Mouse (Mus musculus) G1E-ER4 (cell line): ENCODE measurements around the gene Wnk4. TPM values are rescaled to one million over a fixed set of nuclear protein-coding genes. Genes with fewer than 3 reads are reported as not detected.

Experiments
- GATA1 ChIP-seq: IDR thresholded peaks from one replicate; pipeline ENCODE4 v1.8.0; 2012; ENCODE audit warnings: low read length, inconsistent platforms
- polyA plus RNA-seq: library from polyadenylated mRNA; stranded (reverse); fragments of >175 nt; gene quantifications from 2 replicates; pipeline ENCODE4 v1.2.3, GENCODE M21; 2012

Gene Wnk4
- polyA plus RNA-seq, result 60.9 and 68.4 TPM in 2 replicates

DNA sequence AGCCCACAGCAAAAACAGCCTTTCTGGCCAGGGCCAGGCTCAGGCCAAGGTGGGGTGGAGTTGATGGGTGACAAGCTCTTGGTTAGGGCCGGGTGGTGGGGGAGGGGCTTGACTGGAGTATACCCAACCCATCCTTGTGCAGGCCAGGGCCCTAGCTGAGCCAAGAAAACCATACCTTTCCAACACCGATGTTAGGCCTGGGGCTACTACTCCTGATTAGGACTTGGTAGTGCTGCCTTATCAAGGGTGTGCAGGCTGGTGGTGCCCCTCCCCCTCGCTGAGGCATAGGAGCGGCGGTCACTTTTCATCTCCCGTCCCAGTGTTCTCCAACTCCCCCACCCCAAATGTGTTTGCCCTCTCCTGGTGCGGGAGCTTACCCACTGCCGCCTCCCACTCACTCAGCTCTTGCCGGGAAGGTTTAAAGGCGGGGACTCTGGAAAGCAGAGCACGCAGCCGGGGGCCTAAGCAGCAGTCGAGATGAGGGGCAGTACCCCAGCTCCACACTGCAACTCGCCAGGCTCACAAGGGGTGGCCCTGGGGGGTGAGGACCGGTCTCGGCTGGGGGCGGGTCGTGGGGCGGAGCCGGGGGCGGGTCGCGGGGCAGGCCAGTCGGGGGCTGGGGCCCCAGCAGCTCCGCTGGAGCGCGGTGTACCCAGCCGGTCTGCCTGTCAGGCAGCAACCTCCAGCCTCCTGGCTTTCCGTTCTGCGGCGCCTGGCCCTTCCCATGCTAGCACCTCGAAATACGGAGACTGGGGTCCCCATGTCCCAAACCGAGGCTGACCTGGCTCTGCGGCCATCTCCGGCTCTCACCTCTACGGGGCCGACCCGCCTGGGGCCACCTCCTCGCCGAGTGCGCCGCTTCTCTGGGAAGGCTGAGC, at the start of gene Wnk4:
Gene Wnk4 (plus strand): TSS at position 620 of the 878 bp plus-strand sequence.
- TF ChIP-seq GATA1, result peak; percentile 29

DNA sequence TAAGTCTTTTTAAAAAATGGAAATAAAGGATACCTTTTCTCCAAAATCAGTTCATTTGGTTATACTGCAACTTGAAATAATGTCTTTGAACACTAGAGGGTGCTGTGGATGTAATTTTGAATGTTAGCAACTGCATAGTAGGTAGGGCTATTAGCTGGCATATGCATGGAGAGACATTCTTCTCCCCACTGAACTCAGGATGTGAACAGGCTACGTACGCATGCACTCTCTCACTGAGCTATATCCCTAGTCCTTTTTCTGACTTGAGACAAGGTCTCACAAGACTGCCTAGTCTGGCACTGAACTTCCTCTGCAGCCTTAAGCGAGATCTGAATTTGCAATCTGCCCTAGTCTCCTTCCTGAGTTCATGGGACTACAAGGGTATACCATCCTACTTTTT, 48.4 kb upstream of the Wnk4 start:
- no peak for TF ChIP-seq GATA1

DNA sequence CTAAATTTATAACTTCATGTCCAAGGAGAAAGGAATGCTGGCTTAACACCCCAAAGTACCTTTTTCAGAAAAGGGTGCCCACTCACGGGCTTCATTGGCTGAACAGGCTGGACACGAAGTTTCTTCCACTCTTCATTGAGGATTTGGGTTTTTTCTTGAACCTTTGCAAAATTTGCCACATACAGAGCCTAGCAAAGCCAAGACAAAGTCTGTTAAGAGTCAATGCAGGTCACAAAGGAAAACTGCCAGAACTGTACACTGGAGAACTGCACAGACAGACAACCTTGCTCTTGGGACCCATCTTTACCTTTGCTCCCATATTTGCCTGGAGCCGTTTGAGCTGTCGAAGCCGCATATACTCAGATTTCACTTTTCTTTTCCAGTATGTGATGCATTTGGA, 43.4 kb upstream of the Wnk4 start:
- TF ChIP-seq GATA1, result no peak

- TF ChIP-seq GATA1, result no peak
These were observed 41.8 kb upstream of the Wnk4 start for GRCm38 (mm10) chr11:101218436-101219055.

DNA sequence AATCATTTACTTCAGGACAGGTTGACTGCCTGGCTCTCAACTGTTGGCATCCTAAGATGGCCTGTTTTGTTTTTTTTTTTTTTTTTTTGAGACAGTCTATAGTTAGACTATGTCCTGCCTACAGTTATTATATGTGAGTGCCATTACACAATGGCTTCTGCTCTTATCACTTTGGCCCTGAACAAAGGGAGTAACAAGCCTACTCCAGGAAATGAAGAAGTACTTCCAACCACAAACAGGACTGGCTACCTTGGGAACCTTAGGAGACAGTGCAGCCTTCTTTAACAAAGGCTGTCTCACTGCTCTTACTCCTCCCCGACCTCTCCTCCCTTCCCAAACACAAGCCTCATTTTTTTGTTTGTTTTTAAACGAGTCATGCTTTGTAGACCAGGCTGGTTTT, 39.5 kb upstream of the Wnk4 start:
- no peak for TF ChIP-seq GATA1

DNA sequence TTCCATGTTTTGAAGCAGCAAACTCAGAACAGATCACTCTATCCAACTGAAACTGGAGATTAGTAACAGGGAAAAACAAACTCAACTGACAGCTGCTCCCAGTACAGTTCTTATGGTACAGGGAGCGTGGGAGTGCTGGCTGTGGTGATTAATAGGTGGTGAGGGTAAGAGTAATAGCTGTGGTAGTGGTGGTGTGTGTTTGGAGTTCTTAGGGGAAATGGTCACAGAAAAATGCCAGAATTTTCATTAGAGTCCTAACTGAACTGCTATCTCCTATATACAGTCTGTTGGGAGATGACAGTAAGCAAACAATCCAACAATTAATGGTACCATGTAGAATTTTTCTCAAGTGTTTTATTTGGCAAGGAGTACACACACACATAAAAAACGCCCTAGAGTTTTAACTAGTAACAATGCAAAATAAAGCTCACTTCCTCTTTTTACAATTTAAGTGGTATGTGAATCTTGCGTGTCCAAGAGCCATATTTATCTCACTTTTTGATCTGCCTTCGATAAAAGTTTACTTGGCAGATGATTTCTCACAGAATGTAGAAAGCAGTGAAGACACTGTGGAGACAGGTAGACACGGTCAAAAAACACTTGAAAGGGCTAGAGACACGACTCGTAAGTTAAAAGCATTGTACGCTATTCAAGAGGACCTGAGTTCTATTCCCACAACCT, 38.9 kb upstream of the Wnk4 start:
- no peak for TF ChIP-seq GATA1

DNA sequence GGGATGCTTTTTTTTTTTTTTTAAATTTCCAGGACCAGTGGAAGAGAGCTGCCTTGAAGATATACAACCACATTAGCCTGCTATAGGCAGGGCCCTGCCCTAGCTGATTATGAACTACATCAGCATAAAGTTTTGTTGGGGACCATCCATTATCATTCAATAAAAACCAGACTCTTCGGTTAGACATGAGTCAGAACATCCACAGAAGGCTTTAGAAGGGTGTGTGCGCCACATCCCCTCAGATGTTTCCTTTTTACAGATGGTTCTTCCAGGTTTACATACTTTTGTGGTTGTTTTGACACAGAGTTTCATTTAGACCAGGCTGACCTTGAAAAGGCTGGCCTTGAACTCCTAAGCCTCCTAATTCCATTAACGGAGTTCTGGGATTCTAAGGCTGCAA, 36.0 kb upstream of the Wnk4 start:
- TF ChIP-seq GATA1, result no peak

DNA sequence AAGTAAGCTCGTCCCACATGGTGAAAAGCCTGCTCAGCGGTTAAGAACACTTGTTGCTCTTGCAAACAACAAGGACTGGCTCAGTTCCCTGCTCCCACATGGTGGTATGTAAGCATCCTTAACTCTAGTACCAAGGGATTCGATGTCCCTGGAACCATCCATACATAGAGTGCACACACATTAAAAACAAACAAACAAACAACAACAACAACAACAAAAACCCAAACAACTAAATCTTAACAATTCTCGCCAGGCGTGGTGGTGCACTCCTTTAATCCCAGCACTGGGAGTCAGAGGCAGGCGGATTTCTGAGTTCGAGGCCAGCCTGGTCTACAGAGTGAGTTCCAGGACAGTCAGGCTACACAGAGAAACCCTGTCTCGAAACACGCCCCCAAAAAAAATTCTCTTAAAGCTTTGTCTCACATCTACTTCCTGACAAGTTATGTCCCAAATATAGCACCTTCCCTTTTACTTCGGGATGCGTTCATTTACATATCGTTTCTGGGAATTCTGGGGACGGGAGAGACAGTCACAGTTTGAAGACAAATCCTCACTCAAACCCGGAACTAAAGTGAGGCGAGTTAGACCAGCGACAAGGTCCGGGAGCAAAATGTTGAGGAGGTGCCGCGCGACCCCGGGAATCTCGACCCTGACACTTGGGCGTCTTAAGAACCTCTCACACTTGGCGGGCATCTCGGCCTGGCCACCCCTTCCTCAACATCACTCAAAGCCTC, 34.9 kb upstream of the Wnk4 start:
- no peak for TF ChIP-seq GATA1

- no peak for TF ChIP-seq GATA1
These were observed 34.2 kb upstream of the Wnk4 start, which contains the start of gene Ezh1 for GRCm38 (mm10) chr11:101226065-101226701. Gene Ezh1, minus strand, starts transcription at chr11:101226463.

DNA sequence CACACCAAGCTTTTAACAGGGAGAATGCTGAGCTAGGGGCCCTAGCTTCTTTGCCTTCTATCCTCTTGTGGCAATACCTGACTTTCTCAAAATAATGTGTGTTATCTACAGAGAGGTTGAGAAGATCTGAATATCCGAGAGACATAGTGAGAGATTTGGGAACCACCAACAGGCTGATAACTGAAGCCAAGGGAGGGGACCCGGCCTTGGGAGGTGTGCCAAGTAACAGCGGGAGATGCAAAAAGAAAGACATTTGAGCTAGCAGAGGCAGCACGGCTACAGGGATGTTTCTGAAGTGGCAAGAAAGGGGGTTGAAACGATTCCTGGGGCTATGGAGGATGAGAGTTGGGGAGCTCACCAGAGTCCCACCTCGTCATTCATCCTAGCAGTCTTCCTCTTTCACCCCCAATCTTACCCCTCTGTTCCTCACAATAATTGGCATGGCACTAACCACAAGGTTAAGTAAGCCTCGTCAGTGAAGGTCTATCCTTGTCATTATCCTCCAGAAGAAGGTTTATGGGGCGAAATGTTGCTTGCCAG, 30.9 kb upstream of the Wnk4 start:
- no peak for TF ChIP-seq GATA1

GRCm38 (mm10) chr11:101230061-101230511, 30.3 kb upstream of the Wnk4 start:
- no peak for TF ChIP-seq GATA1

- TF ChIP-seq GATA1, result no peak
These were observed 29.8 kb upstream of the Wnk4 start for GRCm38 (mm10) chr11:101230526-101230925.

DNA sequence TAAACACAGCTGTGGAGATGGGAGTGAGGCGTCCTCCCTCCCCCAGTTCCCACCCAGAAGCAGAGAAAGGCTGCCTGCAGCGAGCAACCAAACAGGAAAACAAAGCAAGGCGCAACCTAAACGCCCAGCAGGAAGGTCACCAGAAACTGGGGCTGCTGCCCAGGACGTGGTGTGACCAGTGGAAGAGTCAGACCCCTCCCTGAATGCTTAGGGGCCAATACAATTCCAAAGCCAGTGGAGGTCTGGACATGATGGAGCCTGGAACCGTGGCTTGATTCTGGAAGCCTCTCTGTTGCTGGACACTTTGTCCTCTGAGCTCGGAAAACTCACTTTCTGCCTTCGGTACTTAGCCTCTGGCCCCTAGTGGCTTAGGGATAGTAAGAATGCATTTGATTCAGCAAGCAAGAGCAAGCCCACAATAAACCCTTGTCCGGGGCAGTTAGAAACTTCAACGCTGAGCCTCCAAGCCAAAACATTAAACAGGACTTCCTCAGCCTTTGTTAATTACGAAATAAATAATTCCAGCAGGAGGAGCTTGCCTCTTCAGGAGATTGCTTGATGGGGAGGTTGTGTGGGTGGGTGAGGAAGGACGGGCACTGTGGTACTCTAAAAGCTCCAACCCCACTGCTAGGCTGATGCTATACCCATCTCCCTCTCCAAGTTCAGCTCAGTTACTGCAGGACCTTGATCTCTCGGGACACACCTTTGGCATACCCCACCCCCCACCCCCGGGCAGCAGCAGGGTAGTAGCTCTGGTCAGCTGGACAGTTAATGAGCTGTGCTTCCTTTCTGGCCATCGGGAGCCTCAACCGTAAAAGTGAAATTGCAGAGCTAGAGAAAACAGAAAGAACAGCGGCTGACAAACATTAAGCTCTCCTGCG, 29.1 kb upstream of the Wnk4 start:
- no peak for TF ChIP-seq GATA1
